Mouse (Mus musculus): ENCODE results near the gene Stard13.

Stard13 gene

GRCm38 (mm10) chr5:151023461-151023860 lies 210.2 kb downstream of the Stard13 start:
- no peak for DNase-seq (ENCODE audit: low read depth in 2 of 2, low spot score in 2 of 2)

- DNase-seq (ENCODE audit: low read depth in 2 of 2, low spot score in 2 of 2) = no peak
Measured at GRCm38 (mm10) chr5:151022939-151023338, 210.7 kb downstream of the Stard13 start.

- no peak for DNase-seq (ENCODE audit: low read depth in 2 of 2, low spot score in 2 of 2)
Measured at GRCm38 (mm10) chr5:151022026-151022425, 211.6 kb downstream of the Stard13 start.

- DNase-seq (ENCODE audit: low read depth in 2 of 2, low spot score in 2 of 2) = no peak
Measured at GRCm38 (mm10) chr5:151020831-151021230, 212.8 kb downstream of the Stard13 start.

- no peak for DNase-seq (ENCODE audit: low read depth in 2 of 2, low spot score in 2 of 2)
Measured at GRCm38 (mm10) chr5:151020031-151020820, 213.4 kb downstream of the Stard13 start.

- no peak for DNase-seq (ENCODE audit: low read depth in 2 of 2, low spot score in 2 of 2)
Measured at GRCm38 (mm10) chr5:151018959-151019358, 214.7 kb downstream of the Stard13 start.

GRCm38 (mm10) chr5:151018450-151018849 lies 215.2 kb downstream of the Stard13 start:
- no peak for DNase-seq (ENCODE audit: low read depth in 2 of 2, low spot score in 2 of 2)

GRCm38 (mm10) chr5:151004216-151004755 lies 229.3 kb downstream of the Stard13 start:
- DNase-seq (ENCODE audit: low read depth in 2 of 2, low spot score in 2 of 2) = no peak

- DNase-seq (ENCODE audit: low read depth in 2 of 2, low spot score in 2 of 2) = no peak
Measured at GRCm38 (mm10) chr5:151002051-151002450, 231.6 kb downstream of the Stard13 start.

GRCm38 (mm10) chr5:151001111-151001510 lies 232.5 kb downstream of the Stard13 start:
- no peak for DNase-seq (ENCODE audit: low read depth in 2 of 2, low spot score in 2 of 2)

- no peak for DNase-seq (ENCODE audit: low read depth in 2 of 2, low spot score in 2 of 2)
Measured at GRCm38 (mm10) chr5:150996586-150996985, 237.1 kb downstream of the Stard13 start.

- no peak for DNase-seq (ENCODE audit: low read depth in 2 of 2, low spot score in 2 of 2)
Measured at GRCm38 (mm10) chr5:150994096-150994495, 239.5 kb downstream of the Stard13 start.

Measured in CD8-positive naive resting alpha-beta T cell, adult 2 months (primary cell).